Mouse (Mus musculus) gastrocnemius, postnatal 10 days (tissue): ENCODE results near the gene Cdr2l. TPM values are rescaled to one million over a fixed set of nuclear protein-coding genes. Genes with fewer than 3 reads are reported as not detected.

Experiments
- DNase-seq: peaks from one replicate; pipeline ENCODE4 v3.0.0; 2021; ENCODE audit warnings: mixed read lengths
- long read RNA-seq, 2 experiments: library from polyadenylated mRNA; stranded (forward); transcript quantifications; one replicate each; pipeline ENCODE4 v2.0.0; 2021
- total RNA-seq, 2 experiments: library from RNA; stranded (reverse); gene quantifications; 2 replicates each; pipeline ENCODE4 v1.2.3; 2021

Cdr2l gene
- total RNA-seq, result 10 to 100 TPM in 1 of 2 experiments, 1 to 10 TPM in 1; 9.8 to 17.0 TPM
- long read RNA-seq, experiment 1, transcript Cdr2l-201 (5 exons, 3,700 nt), result major isoform, 24 of 31 reads
- long read RNA-seq, experiment 1, partial matches to known transcripts, result 0 of 31 reads
- long read RNA-seq, experiment 1, other reads (novel, unspliced or antisense), result 7 of 31 reads
- long read RNA-seq, experiment 2, transcript Cdr2l-201 (5 exons, 3,700 nt), result major isoform, 20 of 24 reads
- long read RNA-seq, experiment 2, partial matches to known transcripts, result 1 of 24 reads
- long read RNA-seq, experiment 2, other reads (novel, unspliced or antisense), result 3 of 24 reads

DNA sequence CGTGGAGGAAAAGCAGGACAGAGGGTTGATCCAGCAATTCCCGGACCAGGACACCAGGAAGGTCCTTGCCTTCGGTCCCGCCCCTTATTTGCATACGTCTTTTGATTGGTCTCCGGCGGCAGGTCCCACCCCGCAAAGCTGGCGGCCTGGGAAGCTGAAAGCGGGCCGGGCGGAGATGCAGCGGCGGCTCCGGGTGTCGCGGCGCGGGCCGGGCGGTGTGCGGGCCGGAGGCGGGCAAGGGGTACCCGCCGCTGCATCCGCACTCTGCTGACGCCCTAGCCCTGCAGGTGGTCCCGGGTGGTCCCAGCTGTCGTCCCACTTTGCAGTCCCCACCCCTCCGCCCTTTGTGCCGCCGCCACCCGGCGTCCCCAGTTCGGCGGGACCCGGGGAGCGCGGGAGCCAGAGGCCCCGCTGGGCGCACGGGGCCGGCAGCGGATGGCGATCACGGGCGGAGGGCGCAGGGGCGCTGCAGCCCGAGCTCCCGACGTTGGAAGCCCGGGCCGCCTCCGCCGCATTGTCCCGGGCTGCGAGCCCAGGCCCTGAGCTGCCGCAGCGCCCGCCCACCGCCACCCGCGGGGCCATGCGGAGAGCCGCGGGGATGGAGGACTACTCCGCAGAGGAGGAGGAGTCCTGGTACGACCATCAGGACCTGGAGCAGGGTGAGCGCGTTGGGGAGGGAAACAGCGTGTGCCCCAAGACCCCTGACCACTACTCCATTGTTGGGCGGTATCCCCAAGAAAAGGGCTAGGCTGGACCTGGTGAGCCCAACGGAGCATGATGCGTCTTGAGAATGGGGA, at the start of gene Cdr2l:
Cdr2l (plus strand) TSS at position 174 of the 797 bp plus-strand sequence.
- DNase-seq, result peak; percentile 89

DNA sequence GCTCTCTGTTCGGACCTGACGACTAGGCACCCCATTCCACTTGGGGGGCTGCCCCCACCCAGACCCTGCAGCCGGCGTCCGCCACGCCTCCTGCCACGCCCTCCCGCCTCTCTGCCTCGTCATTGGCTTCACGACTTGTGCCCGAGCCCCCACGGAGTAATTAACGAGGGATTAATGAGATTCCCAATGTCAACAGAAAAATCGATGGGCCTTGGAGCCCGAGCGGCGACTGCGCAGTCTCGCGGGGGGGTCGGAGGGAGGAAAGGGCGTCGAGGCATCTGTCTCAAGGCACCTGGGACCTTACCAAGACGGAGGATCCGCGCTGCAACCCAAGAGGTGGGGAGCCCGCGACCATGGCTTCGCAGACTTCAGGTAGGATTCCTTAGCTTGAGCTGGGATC, 47.2 kb upstream of the Cdr2l start, which contains the start of gene Otop3:
Otop3 (plus strand) TSS at position 201 of the 400 bp plus-strand sequence.
- no peak for DNase-seq

DNA sequence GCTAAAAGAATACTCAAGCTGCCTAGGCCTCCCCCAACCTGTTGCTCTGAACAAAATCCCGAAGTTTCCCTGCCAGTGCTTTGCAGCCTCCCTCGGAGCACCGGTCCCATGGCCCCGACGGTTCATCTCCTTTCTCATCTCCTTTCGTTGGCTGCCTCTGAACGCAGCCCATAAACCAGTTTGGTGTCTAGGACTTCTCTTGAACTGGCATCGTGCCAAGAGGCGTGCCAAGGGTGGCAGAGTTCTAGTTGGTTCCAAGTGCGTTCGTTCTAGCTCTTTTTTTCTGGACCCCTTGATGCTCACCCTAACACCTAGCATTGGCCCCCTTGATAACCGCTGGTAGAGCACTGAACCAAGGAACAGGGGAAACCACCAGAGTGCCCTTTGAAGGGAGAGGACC, 46.5 kb upstream of the Cdr2l start:
- DNase-seq, result no peak

DNA sequence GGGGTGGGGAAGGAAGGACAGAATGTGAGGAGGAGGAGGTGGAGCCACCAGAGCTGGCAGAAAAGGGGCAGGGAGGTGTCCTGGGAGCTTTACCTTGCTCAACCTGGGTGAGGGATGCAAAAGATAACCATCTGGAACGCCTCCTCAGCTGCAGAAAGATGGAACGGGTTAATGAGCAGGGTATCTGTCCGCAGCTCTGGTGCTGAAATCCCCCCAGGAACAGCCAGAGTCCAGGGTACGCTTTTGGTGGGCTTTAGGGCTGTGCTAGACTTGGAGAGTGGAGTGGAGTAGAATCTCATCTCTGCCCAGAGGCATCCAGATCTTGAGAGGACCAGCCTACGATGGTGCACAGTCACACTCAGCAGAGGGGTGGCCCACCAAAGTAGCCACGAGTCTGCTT, 45.6 kb upstream of the Cdr2l start:
- DNase-seq, result no peak

DNA sequence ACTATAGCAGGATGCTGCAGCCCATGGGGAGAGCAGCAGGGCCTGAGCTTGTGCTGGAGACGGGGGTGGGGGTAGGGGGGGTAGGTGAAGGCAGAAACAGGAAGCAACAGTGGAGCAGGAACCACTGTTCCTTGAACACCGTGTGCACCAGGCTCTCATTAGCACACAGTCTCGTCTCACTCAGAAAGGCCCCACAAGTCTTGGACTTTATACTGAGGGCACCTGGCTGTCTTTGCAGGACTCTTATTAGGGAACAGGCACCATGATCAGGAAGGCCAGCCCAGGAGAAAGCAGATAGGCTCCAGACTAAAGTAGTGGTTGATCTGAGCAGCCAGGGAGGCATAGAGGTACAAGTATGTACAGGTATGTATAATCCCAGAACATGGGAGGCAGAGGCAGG, 44.4 kb upstream of the Cdr2l start:
- DNase-seq, result no peak

DNA sequence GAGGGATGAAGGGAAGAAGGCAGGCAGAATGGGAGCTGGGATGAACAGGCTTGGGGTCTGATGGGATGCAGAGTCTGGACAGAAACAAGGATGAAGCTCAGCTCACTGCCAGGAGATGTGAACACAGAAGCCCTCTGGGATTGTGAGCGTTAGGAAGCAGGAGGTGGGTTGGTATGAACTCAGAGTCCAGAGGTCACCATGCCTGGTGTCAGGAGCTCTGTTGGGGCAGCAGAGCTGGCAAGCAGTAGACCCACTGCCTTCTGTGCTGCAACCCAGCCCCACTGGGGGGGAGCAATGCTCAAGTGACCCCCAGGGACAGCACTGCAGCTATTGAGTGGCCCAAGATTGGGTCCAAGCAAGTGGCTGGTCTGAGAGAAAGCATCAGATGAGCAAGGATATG, 43.9 kb upstream of the Cdr2l start:
- DNase-seq, result no peak

DNA sequence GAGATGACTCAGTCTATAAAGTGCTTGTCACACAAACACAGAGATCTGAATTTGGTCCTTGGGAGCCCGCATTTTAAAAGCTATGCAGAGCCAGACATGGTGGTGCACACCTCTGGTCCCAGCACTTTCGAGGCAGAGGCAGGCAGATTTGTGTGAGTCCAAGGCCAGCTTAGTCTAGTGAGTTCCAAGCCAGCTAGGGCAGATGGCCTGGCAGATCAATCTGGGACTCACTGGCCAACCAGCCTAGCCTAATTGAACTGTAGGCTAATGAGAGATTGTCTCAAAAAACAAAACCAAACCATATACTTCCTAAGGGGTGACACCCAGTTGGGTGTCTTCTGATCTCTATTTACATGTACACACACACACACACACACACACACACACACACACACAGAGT, 40.5 kb upstream of the Cdr2l start:
- no peak for DNase-seq

DNA sequence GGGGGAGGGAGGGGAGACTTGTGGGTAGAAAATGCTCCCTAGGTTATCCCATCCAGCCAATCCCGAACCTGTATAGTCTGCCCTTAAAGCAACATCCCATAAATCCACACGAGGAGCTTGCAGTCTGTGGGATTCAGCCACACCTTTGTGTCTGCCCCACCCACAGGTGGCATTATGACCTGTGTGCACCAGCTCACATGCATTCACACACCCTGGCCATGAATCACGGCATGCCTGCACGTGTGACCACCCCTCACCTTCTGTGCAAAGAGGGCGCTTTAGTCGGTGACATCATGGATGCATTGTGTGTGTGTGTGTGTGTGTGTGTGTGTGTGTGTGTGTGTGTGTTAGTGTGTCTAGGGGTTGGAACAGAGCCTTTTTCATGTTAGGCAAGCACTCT, 39.9 kb upstream of the Cdr2l start:
- no peak for DNase-seq

DNA sequence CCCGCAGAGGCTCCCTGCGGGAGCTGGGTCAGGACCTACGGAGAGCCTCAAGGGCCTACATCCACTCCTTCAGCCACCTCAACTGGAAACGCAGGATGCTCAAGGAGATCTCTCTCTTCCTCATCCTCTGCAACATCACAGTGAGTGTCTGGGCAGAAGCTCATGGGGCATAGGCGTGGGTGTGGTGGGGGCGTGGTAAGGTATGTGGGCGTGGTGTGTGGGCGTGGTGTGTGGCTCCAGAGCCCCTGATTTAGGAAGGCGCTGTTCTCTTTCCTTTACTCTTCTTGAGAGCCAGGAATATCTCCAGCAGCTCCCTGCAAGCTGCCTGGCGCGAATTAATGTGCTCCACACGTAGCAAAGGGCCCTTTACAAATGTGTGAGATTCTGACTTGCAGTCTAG, 36.7 kb upstream of the Cdr2l start:
- no peak for DNase-seq

DNA sequence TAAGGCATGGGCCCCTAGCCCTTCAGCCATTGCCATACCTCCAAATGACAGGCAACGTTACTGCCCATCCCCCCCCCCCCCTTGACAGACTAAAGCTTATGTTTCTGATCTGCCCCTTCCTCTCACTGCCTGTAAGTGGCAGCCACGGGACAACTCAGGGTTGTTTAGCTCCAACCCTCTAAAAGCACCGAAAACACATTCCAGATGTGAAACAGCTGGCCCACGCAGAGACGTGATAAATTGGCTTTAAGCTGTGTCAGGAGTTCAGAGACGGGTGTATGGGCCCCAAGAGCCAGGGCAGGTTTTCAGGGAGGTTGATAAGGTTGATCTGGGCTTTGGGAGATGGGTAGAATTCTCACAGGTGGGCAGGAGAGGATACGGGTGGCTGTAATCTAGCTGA, 36.2 kb upstream of the Cdr2l start:
- DNase-seq, result no peak

DNA sequence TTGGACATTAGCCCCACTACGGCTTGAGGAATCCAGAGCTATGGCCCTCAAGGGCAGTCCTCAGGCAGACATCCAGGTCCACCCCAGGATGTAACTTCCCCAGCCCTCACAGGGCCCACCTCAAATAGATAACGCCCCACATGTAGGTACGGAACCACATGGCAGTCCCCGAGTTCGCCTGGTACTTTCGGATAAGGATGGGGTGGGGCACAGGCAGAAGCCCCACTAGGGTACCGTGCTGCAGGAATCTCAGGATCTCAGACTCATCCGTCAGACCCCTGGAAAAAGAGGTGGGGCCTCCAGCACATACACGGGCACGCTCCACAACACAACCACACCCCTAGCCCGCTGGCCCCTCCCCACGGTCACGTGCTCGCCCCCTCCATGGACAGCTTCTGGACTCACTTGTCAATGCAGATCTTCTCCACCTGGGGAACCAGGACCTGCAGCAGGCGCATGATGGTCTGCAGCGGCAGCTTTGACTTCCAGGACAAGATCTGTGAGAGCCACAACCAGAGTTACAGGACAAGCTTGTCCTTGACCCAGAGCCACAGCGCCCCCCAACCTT, 33.0 kb upstream of the Cdr2l start:
- no peak for DNase-seq

DNA sequence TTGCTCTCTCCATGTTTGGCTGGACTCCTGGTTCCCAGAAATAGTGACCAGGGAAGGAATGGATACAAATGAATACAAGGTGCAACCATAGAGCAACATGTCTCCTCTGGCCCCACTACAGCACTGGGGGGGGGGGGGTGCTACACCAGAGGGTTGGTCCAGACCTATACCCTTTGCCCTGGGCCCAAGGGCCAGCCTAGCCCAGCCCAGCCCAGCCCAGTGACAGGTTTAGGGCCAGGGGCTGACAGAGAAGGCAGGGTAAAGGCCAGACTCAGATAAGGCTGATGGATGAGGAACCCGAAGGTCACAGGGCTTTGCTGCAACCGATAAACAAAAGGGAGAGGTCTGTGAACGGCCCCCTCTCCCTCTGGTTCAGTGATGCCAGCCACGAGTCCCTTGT, 31.7 kb upstream of the Cdr2l start:
- DNase-seq, result no peak

DNA sequence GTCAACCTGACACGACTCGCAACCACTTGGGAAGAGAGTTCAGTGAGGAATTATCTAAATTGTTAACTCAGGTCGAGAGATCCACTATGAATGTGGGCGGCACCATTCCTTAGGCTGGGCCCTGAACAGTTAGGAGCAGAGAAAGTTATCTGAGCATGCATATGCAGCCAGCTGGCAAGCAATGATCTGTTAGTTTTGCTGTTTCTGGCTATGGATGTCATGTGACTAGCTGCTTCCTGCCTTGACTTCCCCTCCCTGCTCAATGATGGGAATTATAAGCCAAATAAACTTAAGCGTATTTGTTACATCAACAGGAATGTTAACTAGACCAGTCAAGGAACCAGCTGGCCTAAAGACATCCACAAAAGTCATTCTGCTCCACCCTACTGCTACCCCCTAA, 28.3 kb upstream of the Cdr2l start:
- DNase-seq, result no peak

DNA sequence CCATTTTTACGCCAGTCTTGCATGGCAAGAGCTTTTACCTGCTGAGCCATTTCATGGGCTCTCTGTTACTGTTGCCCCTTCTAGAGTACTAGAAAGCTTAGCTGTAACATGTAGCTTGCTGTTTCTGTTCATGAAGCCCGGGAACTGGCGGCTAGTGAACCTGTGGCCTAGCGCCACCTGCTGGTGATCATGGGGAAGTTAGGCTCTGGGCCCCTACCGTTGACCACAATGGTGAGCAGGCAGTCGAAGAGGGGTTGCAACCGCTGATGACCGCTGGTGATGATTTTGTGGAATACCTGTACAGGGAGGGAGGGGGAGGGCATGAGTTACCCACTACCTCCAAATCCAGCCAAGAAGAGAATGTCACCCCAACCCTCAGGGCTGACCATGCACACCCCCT, 27.5 kb upstream of the Cdr2l start:
- DNase-seq, result peak; percentile 78

DNA sequence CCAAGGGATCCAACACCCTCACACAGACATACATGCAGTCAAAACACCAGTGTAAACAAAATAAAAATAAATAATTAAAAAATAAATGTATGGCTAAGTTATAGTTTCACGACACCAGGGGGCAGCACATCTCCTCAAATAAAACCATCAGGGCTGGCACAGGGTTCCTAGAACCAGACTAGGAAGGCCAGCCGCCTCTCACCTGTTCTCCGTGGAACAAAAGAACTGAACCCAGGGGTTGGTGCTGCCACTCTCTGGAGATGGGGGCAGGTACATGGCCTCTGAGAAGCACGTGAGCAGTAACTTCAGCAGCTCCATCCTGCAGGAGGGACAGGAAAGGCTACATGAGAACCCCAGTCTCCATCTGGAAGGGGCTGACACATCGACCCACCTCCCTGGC, 23.2 kb upstream of the Cdr2l start:
- DNase-seq, result peak; percentile 75

DNA sequence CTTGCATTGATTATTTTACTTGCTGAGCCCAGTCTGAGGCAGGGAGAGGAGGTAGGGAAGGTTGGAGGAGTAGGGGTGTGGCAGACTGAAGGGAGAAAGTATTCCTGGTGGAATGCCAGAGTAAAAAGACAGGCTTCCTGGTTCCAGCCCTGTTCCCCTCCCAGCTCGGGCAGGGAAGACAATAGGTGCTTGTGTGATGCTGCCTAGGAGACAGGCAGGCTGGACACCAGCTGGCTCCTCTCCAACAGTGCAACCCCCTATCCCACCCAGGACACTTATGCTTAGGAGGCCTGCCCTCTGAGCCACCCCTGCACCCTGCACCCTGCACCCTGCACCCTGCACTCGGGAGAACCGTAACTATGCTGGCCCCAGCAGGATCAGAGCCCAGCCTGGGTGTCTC, 22.4 kb upstream of the Cdr2l start:
- DNase-seq, result no peak

DNA sequence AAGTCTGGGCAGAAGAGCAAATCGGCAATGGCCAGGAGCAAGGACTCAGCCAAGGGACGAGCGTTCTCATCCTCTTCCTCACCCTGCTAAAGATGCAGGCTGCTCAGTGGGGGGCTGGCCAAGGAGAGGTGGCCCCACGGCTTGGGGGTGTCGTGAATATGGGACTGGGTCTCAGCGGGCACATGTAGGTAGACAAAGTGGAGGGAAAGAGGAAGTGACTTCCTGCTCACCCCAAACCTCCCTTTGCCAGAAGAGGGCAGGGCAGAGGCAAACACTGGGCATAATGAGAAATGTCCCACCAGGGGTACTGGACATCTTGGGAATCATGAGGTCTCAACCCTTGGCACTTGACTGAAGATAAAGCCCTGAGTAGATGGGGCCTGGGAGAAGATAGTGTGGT, 22.0 kb upstream of the Cdr2l start:
- DNase-seq, result no peak

DNA sequence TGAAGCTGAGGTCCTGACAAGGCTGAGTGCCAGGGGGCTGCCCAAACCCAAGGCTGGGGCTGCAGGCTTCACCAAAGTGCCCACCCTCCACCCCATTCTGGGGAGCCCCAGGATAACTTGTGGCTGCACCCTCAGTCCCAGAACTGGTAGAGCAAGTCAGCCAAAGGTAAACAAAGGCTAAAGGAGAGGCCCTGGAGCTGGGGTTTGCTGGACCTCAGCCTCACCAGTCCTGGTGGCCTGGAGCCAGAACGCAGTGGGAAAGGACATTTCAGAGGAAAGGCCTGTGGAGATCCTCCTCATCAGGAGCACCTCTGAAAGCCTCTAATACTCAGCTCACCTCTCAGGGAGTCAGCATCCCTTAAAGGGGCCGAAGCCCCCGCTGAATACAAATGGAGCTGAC, 17.6 kb upstream of the Cdr2l start:
- DNase-seq, result no peak

DNA sequence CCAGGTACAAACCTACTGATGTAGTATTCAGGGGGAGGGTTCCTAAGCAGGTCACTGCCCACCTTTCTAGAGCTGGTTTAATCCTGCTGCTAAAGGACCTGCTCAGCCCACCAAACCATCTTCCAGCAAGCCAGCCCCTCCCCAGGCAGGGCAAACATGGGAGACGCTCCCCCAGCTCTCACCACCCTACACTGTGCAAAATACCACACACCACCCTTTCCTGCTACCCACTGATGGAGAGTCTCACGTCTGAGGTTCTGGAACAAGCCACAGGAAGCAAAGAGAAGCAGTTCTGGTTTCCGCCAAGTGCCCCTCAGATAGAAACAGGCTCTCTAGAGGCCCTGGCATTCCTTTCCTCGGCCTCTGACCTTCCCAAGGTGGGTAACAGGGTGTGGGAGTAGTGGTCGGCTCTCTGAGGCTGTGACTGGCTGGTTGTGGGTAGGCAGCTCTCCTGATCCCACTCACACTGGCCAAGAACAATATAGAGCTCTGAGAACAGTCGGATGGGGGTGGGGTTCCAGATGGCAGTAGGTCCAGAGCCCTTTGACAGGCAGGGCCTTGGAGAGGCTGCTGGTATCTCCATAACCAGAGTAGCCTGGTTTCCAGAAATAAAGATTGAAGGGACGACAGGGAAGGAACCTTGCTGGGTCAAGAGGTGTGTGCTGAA, 15.5 kb upstream of the Cdr2l start:
- DNase-seq, result no peak

DNA sequence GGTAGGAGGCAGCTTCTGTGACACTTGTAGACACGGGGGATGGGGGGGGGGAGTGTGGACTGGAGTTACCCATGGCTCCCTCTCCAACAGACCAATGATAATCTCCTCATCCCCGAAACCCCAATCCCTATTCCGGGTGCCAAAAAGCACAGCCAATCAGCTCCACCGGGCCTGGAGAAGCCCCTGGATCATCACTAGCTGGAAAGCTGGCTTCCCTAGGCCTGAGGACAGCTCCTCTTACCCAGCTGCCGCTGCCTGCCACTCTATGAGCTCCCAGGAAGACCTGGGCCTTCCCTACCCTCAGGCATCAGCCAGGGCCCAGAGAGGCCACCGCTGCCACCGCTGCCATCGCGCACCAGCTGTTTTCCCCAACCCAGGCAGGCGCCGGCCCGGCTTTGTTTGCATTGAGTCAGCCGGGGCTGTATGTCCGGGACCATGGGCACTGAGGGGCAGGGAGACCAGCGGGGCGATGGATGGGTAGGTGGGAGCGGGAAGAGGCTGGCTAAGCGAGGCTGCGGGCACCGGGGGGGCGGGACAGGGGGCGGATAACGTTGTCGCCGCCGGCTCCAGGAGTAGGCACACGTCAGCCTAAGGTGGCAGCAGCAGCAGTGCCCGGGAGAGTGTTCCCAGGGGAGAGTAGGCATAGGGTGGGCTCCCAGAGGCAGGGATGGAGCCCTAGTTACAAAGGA, 14.9 kb upstream of the Cdr2l start:
- no peak for DNase-seq

DNA sequence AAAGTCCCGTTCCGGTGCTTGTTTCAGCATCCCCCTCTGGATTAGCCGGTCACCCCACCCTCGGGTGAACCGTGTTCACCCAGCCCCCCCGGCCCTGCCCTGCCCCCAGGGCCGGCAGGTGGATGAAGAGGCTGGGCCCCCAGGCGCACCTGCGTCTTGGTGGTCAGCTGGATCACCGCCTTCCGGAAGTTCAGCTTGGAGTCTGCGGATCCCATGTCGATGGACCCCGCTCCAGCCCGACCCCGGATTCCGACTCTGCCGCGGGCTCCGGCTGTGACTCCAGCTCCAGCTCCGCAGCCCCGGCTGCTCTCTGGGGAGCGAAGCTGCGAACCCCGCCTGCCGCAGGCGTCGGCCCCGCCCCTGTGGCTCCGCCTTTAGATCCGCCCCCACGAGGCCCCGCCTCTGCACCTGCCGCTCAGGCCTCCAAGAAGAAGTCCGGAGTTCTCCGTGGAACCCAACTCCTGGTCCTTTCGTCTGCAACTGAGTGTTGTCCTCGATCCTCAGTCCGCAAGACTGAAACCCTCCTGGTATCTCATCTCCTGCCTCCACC, 14.2 kb upstream of the Cdr2l start, which contains the start of gene Hid1:
Hid1 (minus strand) TSS at position 362 of the 550 bp plus-strand sequence.
- DNase-seq, result peak; percentile 74

DNA sequence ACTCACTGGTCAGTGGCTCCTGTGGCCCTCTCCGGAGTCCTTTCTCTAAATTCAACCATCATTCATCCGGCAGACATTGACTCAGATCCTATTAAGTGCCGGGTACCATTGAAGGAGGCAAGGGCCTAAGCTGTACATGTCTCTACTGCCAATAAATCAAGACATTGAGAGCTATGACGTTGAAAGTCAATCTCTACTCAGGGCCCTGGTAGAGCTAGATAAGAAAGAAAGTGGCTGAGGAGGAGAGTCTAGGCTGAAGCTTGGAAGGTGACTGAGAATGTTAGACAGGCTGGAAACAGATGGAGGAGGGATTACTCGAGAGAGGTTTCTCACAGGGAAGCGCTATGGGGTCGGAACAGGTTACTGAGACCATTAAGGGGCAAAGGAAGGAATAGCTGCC, 11.3 kb upstream of the Cdr2l start:
- no peak for DNase-seq
